ENCODE assay signal across 16 mouse cellular contexts in the genomic region with DNA sequence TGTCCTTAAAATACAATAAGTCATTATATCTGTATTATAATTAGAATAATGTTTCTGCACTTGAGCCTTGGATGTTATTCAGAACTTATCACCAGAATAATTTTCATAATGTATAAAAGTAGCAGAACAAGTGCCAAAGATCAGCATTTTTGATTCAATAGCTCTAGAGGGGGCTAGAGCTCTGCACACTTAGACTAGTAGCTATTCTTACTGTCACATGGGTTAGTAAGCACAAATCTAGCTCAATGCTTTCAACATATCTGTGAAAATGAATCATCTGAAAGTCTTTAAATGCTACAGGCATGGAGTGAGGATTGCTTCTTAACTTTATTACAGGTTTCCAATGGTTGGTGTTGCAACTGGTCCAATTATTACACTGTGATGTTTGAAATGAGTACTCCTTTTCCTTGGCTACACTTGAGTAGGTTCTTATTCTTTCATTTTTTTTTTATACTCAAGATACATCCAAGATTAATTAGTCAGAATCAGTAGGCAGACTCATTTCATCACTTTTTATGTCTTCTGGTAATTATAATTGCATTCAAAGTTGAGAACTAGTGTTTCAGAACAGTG.
A peak's percentile ranks its signal among the peaks of the same experiment; 100 is the strongest.
DNase-seq lines count a peak whose midpoint lies in the region; ATAC-seq lines count a peak whose summit lies in the region.
"Had no signal": no experiment of that assay in that cellular context is flagged by ENCODE, and none has a peak within 500 bp of the region (broad histone marks: within the 10 kb centered on the region; RNA-seq: fewer than 3 reads in every experiment).

No protein-coding gene starts in this region.

- ATAC-seq in forebrain, embryonic 14.5 days: no peak
- ATAC-seq in forebrain, embryonic 11.5 days (replicated peaks; ENCODE audit: low FRiP score): no peak

- no peaks in the 10 kb centered on the region for H3K4me1 ChIP-seq in forebrain, embryonic 14.5 days (ENCODE audit: control insufficient read depth, insufficient read depth, low read length)
- no peaks in the 10 kb centered on the region for H3K4me1 ChIP-seq in forebrain, embryonic 11.5 days (replicated peaks; ENCODE audit: control insufficient read depth, insufficient read depth, low read length)
- H3K4me1 ChIP-seq: heart, embryonic 15.5 days; limb, embryonic 15.5 days had no signal

- H3K36me3 ChIP-seq in forebrain, embryonic 14.5 days (ENCODE audit: control insufficient read depth, insufficient read depth, low read length): no peaks in the 10 kb centered on the region
- no peaks in the 10 kb centered on the region for H3K36me3 ChIP-seq in forebrain, embryonic 11.5 days (ENCODE audit: control insufficient read depth, insufficient read depth, low read length)
- H3K36me3 ChIP-seq: heart, embryonic 15.5 days; limb, embryonic 15.5 days had no signal

- H3K27ac ChIP-seq in forebrain, embryonic 14.5 days (ENCODE audit: low read depth, low read length): no peak overlapping the region
- no peak overlapping the region for H3K27ac ChIP-seq in forebrain, embryonic 11.5 days (ENCODE audit: low read depth, low read length)
- H3K27ac ChIP-seq: heart, embryonic 15.5 days; limb, embryonic 15.5 days had no signal

- no peak overlapping the region for H3K4me2 ChIP-seq in forebrain, embryonic 14.5 days (ENCODE audit: low read length)
- no peak overlapping the region for H3K4me2 ChIP-seq in forebrain, embryonic 11.5 days (ENCODE audit: low read depth, low read length, severe bottlenecking)
- H3K4me2 ChIP-seq: heart, embryonic 15.5 days; limb, embryonic 15.5 days had no signal

- H3K9me3 ChIP-seq in forebrain, embryonic 14.5 days (replicated peaks; ENCODE audit: control insufficient read depth, low read length): no peaks in the 10 kb centered on the region
- H3K9me3 ChIP-seq in forebrain, embryonic 11.5 days (ENCODE audit: control insufficient read depth, low read length): no peaks in the 10 kb centered on the region
- H3K9me3 ChIP-seq: heart, embryonic 15.5 days; limb, embryonic 15.5 days had no signal

- no peak overlapping the region for H3K9ac ChIP-seq in forebrain, embryonic 14.5 days (ENCODE audit: low read length)
- H3K9ac ChIP-seq in forebrain, embryonic 11.5 days (ENCODE audit: low read length): no peak overlapping the region
- H3K9ac ChIP-seq: heart, embryonic 15.5 days; limb, embryonic 15.5 days had no signal

- peak; percentile 26 for DNase-seq in forebrain, embryonic 14.5 days (ENCODE audit: low spot score)
- no peak for DNase-seq in forebrain, embryonic 11.5 days (ENCODE audit: low spot score)
- DNase-seq in layer of hippocampus, adult 18-20 months (ENCODE audit: low spot score in 2 of 2): peak; percentile 3 to 43
- no peak for DNase-seq in layer of hippocampus, postnatal 36 days
- DNase-seq in right cerebral cortex, postnatal 10 days (ENCODE audit: low spot score in 2 of 2): peak; percentile 20 to 27
- DNase-seq in right cerebral cortex, postnatal 36 days (ENCODE audit: low spot score in 2 of 2): no peak
- no peak for DNase-seq in heart, postnatal 10 days
- no peak for DNase-seq in gastrocnemius, postnatal 25 days
- DNase-seq: adrenal gland, adult 8-10 months; cerebellum, postnatal 36 days; gastrocnemius, postnatal 36 days; kidney, adult 9 months; lung, adult 18-20 months; thymus, postnatal 4 days had no signal

- H3K27me3 ChIP-seq in forebrain, embryonic 14.5 days (replicated peaks; ENCODE audit: control insufficient read depth, insufficient read depth, low read length): no peaks in the 10 kb centered on the region
- H3K27me3 ChIP-seq in forebrain, embryonic 11.5 days (ENCODE audit: control insufficient read depth, insufficient read depth, low read length): no peaks in the 10 kb centered on the region
- H3K27me3 ChIP-seq: heart, embryonic 15.5 days; limb, embryonic 15.5 days had no signal

- intact Hi-C loops in heart, postnatal 10 days (cut with DNase I): no loop called here

- H3K4me3 ChIP-seq in forebrain, embryonic 14.5 days (ENCODE audit: low read depth, low read length): no peak overlapping the region
- H3K4me3 ChIP-seq in forebrain, embryonic 11.5 days (ENCODE audit: low read depth, low read length): no peak overlapping the region
- H3K4me3 ChIP-seq: heart, embryonic 15.5 days; limb, embryonic 15.5 days had no signal

Comparison
In these comparisons a context has a peak if more than half of its experiments do, and no peak if none do; other contexts are left out.
1. DNase-seq: peak in forebrain, embryonic 14.5 days (single experiment), layer of hippocampus, adult 18-20 months (2 of 2) and right cerebral cortex, postnatal 10 days (2 of 2); none in forebrain, embryonic 11.5 days (single experiment), layer of hippocampus, postnatal 36 days (0 of 2), right cerebral cortex, postnatal 36 days (0 of 2), heart, postnatal 10 days (0 of 2) and gastrocnemius, postnatal 25 days (single experiment).